Mouse (Mus musculus) ES-E14 (cell line): ENCODE data around the gene 2900011O08Rik.

Experiments
- ZC3H11A ChIP-seq: IDR thresholded peaks from 2 replicates; pipeline ENCODE4 v1.6.1; 2012; ENCODE audit warnings: low read depth, mild to moderate bottlenecking, inconsistent platforms, low read length, borderline replicate concordance
- ZNF384 ChIP-seq: IDR thresholded peaks from 2 replicates; pipeline ENCODE4 v1.6.1; 2012; ENCODE audit warnings: low read depth, low read length, inconsistent platforms

GRCm38 (mm10) chr16:14128977-14129376, 142.6 kb downstream of the 2900011O08Rik start:
- TF ChIP-seq ZNF384 (no peak), ZC3H11A (no peak)
